Mouse (Mus musculus) erythroblast, embryonic 14.5 days (primary cell): ENCODE data around the gene BC005537.

Experiments used
- GATA1 ChIP-seq: IDR thresholded peaks from 2 replicates; pipeline ENCODE4 v1.6.1; 2012; ENCODE audit warnings: low read length, inconsistent platforms, mixed read lengths
- TAL1 ChIP-seq: IDR thresholded peaks from 3 replicates; pipeline ENCODE4 v1.6.1; 2012; ENCODE audit warnings: low read length, inconsistent platforms, mixed read lengths

- TF ChIP-seq TAL1: no peak
- no peak for TF ChIP-seq GATA1
Measured at GRCm38 (mm10) chr13:24762254-24762653, 39.2 kb upstream of the BC005537 start.
